Mouse (Mus musculus): ENCODE measurements around the gene Ofd1.

The Ofd1 gene

GRCm38 (mm10) chrX:166440616-166441063, at the start of gene Ofd1:
Gene Ofd1, minus strand, starts transcription at chrX:166440704.
- DNase-seq (ENCODE audit: low spot score in 2 of 2): peak; percentile 92 to 93

- DNase-seq (ENCODE audit: low spot score in 2 of 2): peak; percentile 92
Measured at GRCm38 (mm10) chrX:166479365-166479983, 39.0 kb upstream of the Ofd1 start, which contains the start of gene Rab9. Gene Rab9, minus strand, starts transcription at chrX:166479867.

- DNase-seq (ENCODE audit: low spot score in 2 of 2): peak; percentile 22
Measured at GRCm38 (mm10) chrX:166478631-166479364, 38.3 kb upstream of the Ofd1 start.

- DNase-seq (ENCODE audit: low spot score in 2 of 2): no peak
Measured at GRCm38 (mm10) chrX:166477393-166477792, 36.9 kb upstream of the Ofd1 start.

GRCm38 (mm10) chrX:166472612-166473011, 32.1 kb upstream of the Ofd1 start:
- DNase-seq (ENCODE audit: low spot score in 2 of 2): no peak

GRCm38 (mm10) chrX:166468321-166468720, 27.8 kb upstream of the Ofd1 start:
- no peak for DNase-seq (ENCODE audit: low spot score in 2 of 2)

GRCm38 (mm10) chrX:166455525-166455924, 15.0 kb upstream of the Ofd1 start:
- DNase-seq (ENCODE audit: low spot score in 2 of 2): no peak

GRCm38 (mm10) chrX:166454331-166454730, 13.8 kb upstream of the Ofd1 start:
- no peak for DNase-seq (ENCODE audit: low spot score in 2 of 2)

- DNase-seq (ENCODE audit: low spot score in 2 of 2): no peak
Measured at GRCm38 (mm10) chrX:166453532-166453931, 13.0 kb upstream of the Ofd1 start.

GRCm38 (mm10) chrX:166444552-166444951, 4.0 kb upstream of the Ofd1 start:
- no peak for DNase-seq (ENCODE audit: low spot score in 2 of 2)

- peak in 1 of 2 experiments; percentile 22 for DNase-seq (ENCODE audit: low spot score in 2 of 2)
Measured at GRCm38 (mm10) chrX:166440036-166440615, 378 bp downstream of the Ofd1 start, which contains the start of gene Trappc2. Gene Trappc2, plus strand, starts transcription at chrX:166440574.

GRCm38 (mm10) chrX:166434812-166435211, 5.7 kb downstream of the Ofd1 start:
- no peak for DNase-seq (ENCODE audit: low spot score in 2 of 2)

GRCm38 (mm10) chrX:166416196-166416595, 24.3 kb downstream of the Ofd1 start:
- DNase-seq (ENCODE audit: low spot score in 2 of 2): peak; percentile 26

GRCm38 (mm10) chrX:166407865-166408264, 32.6 kb downstream of the Ofd1 start:
- DNase-seq (ENCODE audit: low spot score in 2 of 2): no peak

GRCm38 (mm10) chrX:166393753-166394152, 46.8 kb downstream of the Ofd1 start:
- no peak for DNase-seq (ENCODE audit: low spot score in 2 of 2)

GRCm38 (mm10) chrX:166386656-166387055, 53.8 kb downstream of the Ofd1 start:
- no peak for DNase-seq (ENCODE audit: low spot score in 2 of 2)

GRCm38 (mm10) chrX:166384935-166385334, 55.6 kb downstream of the Ofd1 start:
- DNase-seq (ENCODE audit: low spot score in 2 of 2): no peak

GRCm38 (mm10) chrX:166383606-166384005, 56.9 kb downstream of the Ofd1 start:
- DNase-seq (ENCODE audit: low spot score in 2 of 2): no peak

GRCm38 (mm10) chrX:166378652-166379051, 61.9 kb downstream of the Ofd1 start:
- DNase-seq (ENCODE audit: low spot score in 2 of 2): no peak

GRCm38 (mm10) chrX:166376681-166377328, 63.7 kb downstream of the Ofd1 start:
- no peak for DNase-seq (ENCODE audit: low spot score in 2 of 2)

GRCm38 (mm10) chrX:166365458-166366213, 74.9 kb downstream of the Ofd1 start:
- DNase-seq (ENCODE audit: low spot score in 2 of 2): no peak

Measured in right cerebral cortex, postnatal 10 days (tissue).